Comparison of ENCODE assay signal across 10 mouse cellular contexts in genomic region chr3:88493706-88494582, GRCm38 (mm10). TPM values are rescaled to one million over a fixed set of nuclear protein-coding genes. Genes with fewer than 3 reads are reported as not detected.
DNase-seq lines count a peak whose midpoint lies in the region; TF ChIP-seq lines count a peak whose summit lies in the region.
"Had no signal": no experiment of that assay in that cellular context is flagged by ENCODE, and none has a peak within 500 bp of the region (broad histone marks: within the 10 kb centered on the region; RNA-seq: fewer than 3 reads in every experiment).

No protein-coding gene starts in this region.

- H3ac ChIP-seq in myocyte (ENCODE audit: control insufficient read depth, insufficient read length), result peak overlapping the region; percentile 2

- no peak for TF ChIP-seq CTCF in left cerebral cortex, adult 2 months (IDR thresholded peaks at IDR 0.05)

- H3K27me3 ChIP-seq in myocyte (ENCODE audit: control insufficient read depth, insufficient read depth, insufficient read length), result no peaks in the 10 kb centered on the region

- H3K27ac ChIP-seq in left cerebral cortex, adult 2 months, result peak overlapping the region; percentile 96

- peak overlapping the region; percentile 96 for H3K4me2 ChIP-seq in myocyte (ENCODE audit: low read depth)

- H3K36me3 ChIP-seq in myocyte (ENCODE audit: control insufficient read depth, insufficient read depth), result peaks cover 34% of the 10 kb centered on the region

- TF ChIP-seq POLR2A in myocyte (IDR thresholded peaks at IDR 0.05; ENCODE audit: insufficient read length, low read depth), result peak; percentile 12

- peaks cover 78% of the 10 kb centered on the region for H3K79me2 ChIP-seq in myocyte (ENCODE audit: control insufficient read depth, insufficient read depth)

- H3K4me3 ChIP-seq in left cerebral cortex, adult 2 months, result no peak overlapping the region; the same call in 1 of the 2 replicates
- peak overlapping the region; percentile 24 for H3K4me3 ChIP-seq in myocyte

- intact Hi-C loops in left cerebral cortex, adult 2 months (cut with DNase I), result no loop called here
- intact Hi-C loops in left cerebral cortex, postnatal 4 days (cut with DNase I), result no loop called here
- intact Hi-C loops in heart, postnatal 10 days (cut with DNase I), result no loop called here

- no peak for DNase-seq in left cerebral cortex, adult 2 months (ENCODE audit: extremely low spot score in 1 of 2, low spot score in 2 of 2)
- DNase-seq in left cerebral cortex, postnatal 4 days, result no peak
- peak; percentile 52 for DNase-seq in c-Kit-positive CD71-positive TER-119-positive erythroid progenitor cells, embryonic 14.5 days (ENCODE audit: low spot score)
- peak; percentile 20 to 35 for DNase-seq in heart, postnatal 10 days
- no peak for DNase-seq in ovary, postnatal 10 days (ENCODE audit: low spot score)
- no peak for DNase-seq in spleen, adult 12 weeks (ENCODE audit: low spot score)

TF ChIP-seq in myocyte, 11 proteins besides CTCF, POLR2A, EP300 and RAD21:
- peak; percentile 46 for TF ChIP-seq POLR2AphosphoS2 (IDR thresholded peaks at IDR 0.05; ENCODE audit: insufficient read length, low read depth)
- TF ChIP-seq E2F4 (IDR thresholded peaks at IDR 0.05; ENCODE audit: insufficient read depth), result no peak

RNA-seq across cellular contexts. Expression of gene Lmna, which starts 15.8 kb away (rescaled TPM):
- total RNA-seq in left cerebral cortex, adult 2 months (2021), result 10 to 100 TPM; 59.3 to 61.7 TPM
- 10 to 100 TPM; 35.3 to 37.7 TPM for total RNA-seq in left cerebral cortex, postnatal 4 days (2021)
- 100 to 1,000 TPM; 164 to 173 TPM for total RNA-seq in heart, postnatal 10 days (2021)
- polyA plus RNA-seq in myocyte (2012; fragmentation: generic; extraction: Trizol), result 954 TPM

RNA-seq across cellular contexts. Expression of gene Sema4a, which starts 33.0 kb away (rescaled TPM):
- 10 to 100 TPM; 68.7 to 71.2 TPM for total RNA-seq in left cerebral cortex, adult 2 months (2021)
- 10 to 100 TPM; 58.1 to 58.4 TPM for total RNA-seq in left cerebral cortex, postnatal 4 days (2021)
- total RNA-seq in heart, postnatal 10 days (2021), result 1 to 10 TPM; 1.8 to 1.9 TPM
- 0.35 TPM for polyA plus RNA-seq in myocyte (2012; fragmentation: generic; extraction: Trizol)

RNA-seq across cellular contexts. Expression of gene Mex3a, which starts 38.3 kb away (rescaled TPM):
- total RNA-seq in left cerebral cortex, adult 2 months (2021), result 1 to 10 TPM; 3.2 TPM
- 10 to 100 TPM; 80.5 to 87.8 TPM for total RNA-seq in left cerebral cortex, postnatal 4 days (2021)
- total RNA-seq in heart, postnatal 10 days (2021), result 1 to 10 TPM; 3.4 to 6.3 TPM
- 8.1 TPM for polyA plus RNA-seq in myocyte (2012; fragmentation: generic; extraction: Trizol)

RNA-seq across cellular contexts. Expression of gene Rab25, which starts 54.2 kb away (rescaled TPM):
- total RNA-seq in left cerebral cortex, adult 2 months (2021), result not detected
- total RNA-seq in left cerebral cortex, postnatal 4 days (2021), result under 1 TPM in 1 of 2 experiments, not detected in 1; 0.83 TPM
- total RNA-seq in heart, postnatal 10 days (2021), result not detected
- polyA plus RNA-seq in myocyte (2012; fragmentation: generic; extraction: Trizol), result 0.13 TPM
- total RNA-seq: adrenal gland, postnatal 36 days; left cerebral cortex, adult 18-20 months had no signal
- polyA plus RNA-seq: forebrain, embryonic 16.5 days had no signal

RNA-seq across cellular contexts. Expression of gene Lamtor2, which starts 58.9 kb away (rescaled TPM):
- total RNA-seq in left cerebral cortex, adult 2 months (2021), result 10 to 100 TPM; 98.3 to 99.1 TPM
- total RNA-seq in left cerebral cortex, postnatal 4 days (2021), result 100 to 1,000 TPM; 106 to 120 TPM
- total RNA-seq in heart, postnatal 10 days (2021), result 10 to 100 TPM; 87.3 to 94.0 TPM
- polyA plus RNA-seq in myocyte (2012; fragmentation: generic; extraction: Trizol), result 165 TPM

Comparison
In these comparisons a context has a peak if more than half of its experiments do, and no peak if none do; other contexts are left out.
1. RNA of gene Mex3a, which starts 38.3 kb away (total RNA-seq): 80.5 to 87.8 TPM in left cerebral cortex, postnatal 4 days; 3.4 to 6.3 TPM in heart, postnatal 10 days and 3.2 TPM in left cerebral cortex, adult 2 months; every median in the first group is over 10 times any median in the second.
2. DNase-seq: peak in c-Kit-positive CD71-positive TER-119-positive erythroid progenitor cells, embryonic 14.5 days (single experiment) and heart, postnatal 10 days (2 of 2); none in left cerebral cortex, adult 2 months (0 of 2), left cerebral cortex, postnatal 4 days (single experiment), ovary, postnatal 10 days (single experiment) and spleen, adult 12 weeks (single experiment).
3. RNA of gene Sema4a, which starts 33.0 kb away (total RNA-seq): 68.7 to 71.2 TPM in left cerebral cortex, adult 2 months and 58.1 to 58.4 TPM in left cerebral cortex, postnatal 4 days; 1.8 to 1.9 TPM in heart, postnatal 10 days; every median in the first group is over 10 times any median in the second.